Mouse (Mus musculus) midbrain, embryonic 12.5 days (tissue): ENCODE measurements around the gene Dapl1. TPM values are rescaled to one million over a fixed set of nuclear protein-coding genes. Genes with fewer than 3 reads are reported as not detected.

Experiments
- ATAC-seq: fragments of 200-750 bp; cut with Nextera tagmentation; 2 replicates; pipeline ENCODE4 v1.8.0; 2017; ENCODE audit warnings: low read depth, moderate TSS enrichment, moderate library complexity; ENCODE audit not compliant: low FRiP score
- H3K27ac ChIP-seq: fragments of 300-500 bp; sonication (generic); replicated peaks from 2 replicates; pipeline ENCODE4 v1.5.1; 2016; ENCODE audit warnings: mild to moderate bottlenecking
- H3K27me3 ChIP-seq: fragments of 300-500 bp; sonication (generic); 2 replicates; pipeline ENCODE4 v1.6.1; 2016; ENCODE audit warnings: mild to moderate bottlenecking
- H3K36me3 ChIP-seq: fragments of 300-500 bp; sonication (generic); 2 replicates; pipeline ENCODE4 v1.6.1; 2016
- H3K4me1 ChIP-seq: fragments of 300-500 bp; sonication (generic); 2 replicates; pipeline ENCODE4 v1.6.1; 2016
- H3K4me2 ChIP-seq: fragments of 300-500 bp; sonication (generic); replicated peaks from 2 replicates; pipeline ENCODE4 v1.6.1; 2016; ENCODE audit warnings: mild to moderate bottlenecking, moderate library complexity
- H3K4me3 ChIP-seq: fragments of 300-500 bp; sonication (generic); 2 replicates; pipeline ENCODE4 v1.5.1; 2016; ENCODE audit warnings: mild to moderate bottlenecking
- H3K9ac ChIP-seq: fragments of 300-500 bp; sonication (generic); replicated peaks from 2 replicates; pipeline ENCODE4 v1.6.1; 2016; ENCODE audit warnings: mild to moderate bottlenecking, moderate library complexity
- H3K9me3 ChIP-seq: fragments of 300-500 bp; sonication (generic); 2 replicates; pipeline ENCODE4 v1.6.1; 2016; ENCODE audit warnings: mild to moderate bottlenecking
- WGBS: fragments of 180-500 bp; shearing (Covaris S2); methylation state at CpG from one replicate; pipeline ENCODE4 v1.1.7; 2016; 5-methylcytosine and 5-hydroxymethylcytosine counted together
- polyA plus RNA-seq: library from polyadenylated mRNA; unstranded; fragments of >200 nt; fragmentation: Nextera tagmentation; extraction: Ambion mirVana; gene quantifications from 2 replicates; pipeline ENCODE4 v1.2.1, GENCODE M21; 2016

Dapl1 gene
- polyA plus RNA-seq, 1 experiment from 2014 or later: 0.80 TPM

DNA sequence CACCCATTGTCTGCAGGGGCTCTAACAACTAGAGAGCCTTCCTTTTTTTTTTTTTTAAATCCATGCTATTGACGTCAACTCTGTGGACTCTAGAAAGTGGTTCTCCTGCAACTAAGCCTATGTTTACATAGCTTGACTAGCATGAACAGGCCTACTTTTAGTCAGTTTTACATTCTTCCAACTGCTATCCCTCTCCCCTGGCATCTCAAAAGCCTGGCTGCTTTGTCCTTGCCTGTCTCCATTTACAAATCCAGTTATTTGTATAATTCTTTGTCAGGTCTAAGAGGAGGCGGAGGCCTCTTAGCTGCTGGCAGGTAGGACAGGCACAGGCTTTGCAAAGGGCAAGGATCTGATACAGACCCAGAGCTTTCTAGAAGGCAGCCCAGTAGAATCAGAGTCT lies 627 bp downstream of the Dapl1 start:
- Histone ChIP-seq H3K4me1 (peaks cover 14% of the 10 kb centered on the region), H3K4me3 (no peak overlapping the region), H3K27me3 (no peaks in the 10 kb centered on the region), H3K27ac (no peak overlapping the region), H3K4me2 (no peak overlapping the region), H3K9me3 (no peaks in the 10 kb centered on the region), H3K9ac (no peak overlapping the region), H3K36me3 (no peaks in the 10 kb centered on the region)
- no peak for ATAC-seq
- 62% methylated on average over 2 of the region's 2 CpGs for WGBS

DNA sequence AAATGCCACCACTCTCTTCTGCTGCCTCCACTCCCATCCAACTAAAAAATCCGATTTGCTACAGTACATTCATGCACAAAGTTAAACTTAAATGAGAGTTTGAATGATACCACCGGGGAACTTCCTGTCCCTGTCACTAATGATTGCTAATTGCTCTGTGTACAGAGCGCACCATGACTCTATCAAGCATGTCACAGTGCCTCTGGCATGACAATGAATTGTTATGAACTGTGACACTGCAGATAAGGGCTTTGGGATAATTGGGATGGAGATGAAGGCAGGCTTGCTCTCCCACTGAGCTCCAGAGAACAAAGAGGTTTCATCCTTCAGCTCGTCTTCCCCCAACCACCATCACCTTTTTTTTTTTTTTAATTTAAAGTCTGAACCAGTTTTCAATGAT lies 1.2 kb downstream of the Dapl1 start:
- Histone ChIP-seq H3K9ac (no peak overlapping the region), H3K4me3 (no peak overlapping the region), H3K36me3 (no peaks in the 10 kb centered on the region), H3K4me2 (no peak overlapping the region), H3K4me1 (peaks cover 14% of the 10 kb centered on the region), H3K27me3 (no peaks in the 10 kb centered on the region), H3K9me3 (no peaks in the 10 kb centered on the region), H3K27ac (no peak overlapping the region)
- ATAC-seq: 0 out of 2 replicates have a peak, but pooled peaks have one; percentile 55
- 53% methylated on average over 4 of the region's 4 CpGs for WGBS

DNA sequence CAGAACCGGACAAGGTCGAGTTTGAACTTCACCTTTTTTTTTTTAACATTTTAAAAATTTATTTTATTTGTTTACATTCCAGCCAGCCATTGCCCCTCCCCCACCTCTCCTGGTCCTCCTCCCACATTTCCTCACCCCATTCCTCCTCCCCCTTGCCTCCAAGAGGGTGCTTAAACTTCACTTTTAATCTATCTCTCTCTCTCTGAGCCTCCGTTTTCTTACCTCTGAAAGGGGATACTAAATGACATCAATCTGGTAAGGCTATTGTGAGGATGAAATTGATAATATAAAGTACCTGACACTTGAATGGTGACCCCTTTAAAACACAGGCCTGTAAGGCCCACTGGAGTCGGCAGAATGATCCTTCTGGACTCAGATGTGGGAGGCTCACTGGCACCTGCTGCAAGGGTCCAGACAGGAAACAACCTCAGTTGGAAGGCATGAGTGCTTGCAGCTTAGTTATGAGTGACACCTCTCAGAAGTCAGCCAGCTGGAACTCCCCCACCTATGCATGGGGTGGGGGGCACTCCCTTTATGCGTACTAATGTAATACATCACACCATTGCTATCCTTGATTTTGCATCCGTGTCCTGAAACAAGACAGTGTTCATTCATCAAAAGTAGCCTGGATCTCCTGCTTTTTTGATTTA lies 1.9 kb downstream of the Dapl1 start:
- ATAC-seq: no peak
- no peak overlapping the region for H3K27ac ChIP-seq
- no peaks in the 10 kb centered on the region for H3K36me3 ChIP-seq
- H3K4me3 ChIP-seq: no peak overlapping the region
- peaks cover 14% of the 10 kb centered on the region for H3K4me1 ChIP-seq
- H3K9ac ChIP-seq: no peak overlapping the region
- WGBS: 63% methylated on average over 6 of the region's 6 CpGs
- H3K27me3 ChIP-seq: no peaks in the 10 kb centered on the region
- no peak overlapping the region for H3K4me2 ChIP-seq
- H3K9me3 ChIP-seq: no peaks in the 10 kb centered on the region

DNA sequence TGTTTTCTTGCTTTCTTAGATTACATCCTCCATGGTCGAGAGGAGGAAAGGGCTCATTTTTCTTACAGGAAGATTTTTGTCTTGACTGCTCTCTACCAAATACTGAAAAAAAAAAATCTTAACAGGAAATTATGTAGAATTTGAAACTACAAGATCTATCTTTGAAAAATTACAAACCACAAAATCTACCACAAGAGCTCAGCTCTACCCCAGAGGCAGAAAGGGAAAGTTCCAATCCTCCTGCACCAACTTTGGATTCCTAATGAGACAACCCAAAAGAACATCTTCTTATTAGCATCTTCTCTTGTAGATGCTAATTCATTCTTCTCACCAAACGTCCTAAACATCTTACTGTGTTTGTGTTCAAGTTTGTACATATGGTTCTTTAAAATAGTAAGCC lies 3.8 kb downstream of the Dapl1 start:
- H3K9ac ChIP-seq: no peak overlapping the region
- no peaks in the 10 kb centered on the region for H3K9me3 ChIP-seq
- 77% methylated on average over 2 of the region's 2 CpGs for WGBS
- ATAC-seq: no peak
- H3K27me3 ChIP-seq: peaks cover 3% of the 10 kb centered on the region; the same call in 1 of the 2 replicates
- H3K36me3 ChIP-seq: no peaks in the 10 kb centered on the region
- H3K27ac ChIP-seq: no peak overlapping the region
- no peak overlapping the region for H3K4me2 ChIP-seq
- peaks cover 14% of the 10 kb centered on the region for H3K4me1 ChIP-seq
- H3K4me3 ChIP-seq: no peak overlapping the region

DNA sequence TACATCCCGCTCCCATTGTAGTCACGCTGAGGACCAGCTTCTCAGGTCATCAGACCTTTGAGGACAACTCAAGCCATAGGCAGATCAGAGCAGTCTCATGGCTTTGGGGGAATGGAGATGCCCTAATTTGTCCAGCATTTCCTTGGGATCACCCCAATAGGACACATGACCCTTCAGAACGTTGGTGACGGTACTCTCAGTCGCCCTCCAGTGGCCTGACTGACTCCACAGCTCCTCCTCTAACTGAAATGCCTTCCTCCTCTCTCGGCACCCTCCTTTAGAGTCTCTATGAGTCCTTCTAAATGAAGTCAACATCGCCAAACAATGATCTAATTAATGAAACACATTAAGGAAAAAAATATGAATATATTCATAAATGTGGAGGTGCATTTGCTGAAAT lies 5.9 kb downstream of the Dapl1 start:
- Histone ChIP-seq H3K4me2 (no peak overlapping the region), H3K27me3 (peaks cover 9% of the 10 kb centered on the region; the same call in 1 of the 2 replicates), H3K4me3 (no peak overlapping the region), H3K9me3 (no peaks in the 10 kb centered on the region), H3K36me3 (no peaks in the 10 kb centered on the region), H3K27ac (no peak overlapping the region), H3K9ac (no peak overlapping the region), H3K4me1 (peaks cover 10% of the 10 kb centered on the region)
- 80% methylated on average over 7 of the region's 7 CpGs for WGBS
- ATAC-seq: no peak

DNA sequence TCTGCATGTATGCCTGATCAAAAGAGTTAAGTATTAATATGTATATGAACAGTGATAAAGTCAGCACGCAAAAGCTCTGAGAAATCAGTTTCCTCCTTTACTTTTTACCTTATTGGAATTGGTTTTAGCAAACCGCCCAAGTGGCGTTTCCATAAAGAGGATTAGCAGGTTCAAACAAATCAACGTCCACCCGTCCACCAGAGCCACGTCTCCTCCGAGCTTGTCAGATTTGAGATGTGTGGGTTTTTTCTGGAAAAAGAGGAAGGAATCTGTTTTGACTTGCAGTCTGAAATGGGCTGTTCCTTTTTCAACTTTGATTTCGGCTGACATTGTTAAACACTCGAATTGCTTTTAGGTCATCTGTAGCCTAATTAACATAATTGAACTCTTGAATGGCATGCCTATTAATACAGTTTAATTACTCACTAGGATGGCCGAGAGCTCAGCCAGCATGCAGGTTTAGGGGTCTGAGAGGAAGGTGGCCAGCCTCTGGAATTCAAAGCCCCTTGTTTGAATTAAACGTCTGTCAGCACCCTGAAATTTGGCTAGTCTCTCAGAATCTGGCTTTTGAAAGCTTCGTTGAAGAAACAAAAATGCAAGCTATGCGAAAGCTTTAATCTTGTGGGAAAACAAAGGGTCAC lies 9.1 kb downstream of the Dapl1 start:
- Histone ChIP-seq H3K9me3 (no peaks in the 10 kb centered on the region), H3K27me3 (peaks cover 9% of the 10 kb centered on the region; the same call in 1 of the 2 replicates), H3K4me3 (no peak overlapping the region), H3K9ac (no peak overlapping the region), H3K4me1 (peaks cover 7% of the 10 kb centered on the region; the same call in 1 of the 2 replicates), H3K4me2 (no peak overlapping the region), H3K27ac (no peak overlapping the region), H3K36me3 (no peaks in the 10 kb centered on the region)
- ATAC-seq: no peak
- 23% methylated on average over 13 of the region's 13 CpGs for WGBS

DNA sequence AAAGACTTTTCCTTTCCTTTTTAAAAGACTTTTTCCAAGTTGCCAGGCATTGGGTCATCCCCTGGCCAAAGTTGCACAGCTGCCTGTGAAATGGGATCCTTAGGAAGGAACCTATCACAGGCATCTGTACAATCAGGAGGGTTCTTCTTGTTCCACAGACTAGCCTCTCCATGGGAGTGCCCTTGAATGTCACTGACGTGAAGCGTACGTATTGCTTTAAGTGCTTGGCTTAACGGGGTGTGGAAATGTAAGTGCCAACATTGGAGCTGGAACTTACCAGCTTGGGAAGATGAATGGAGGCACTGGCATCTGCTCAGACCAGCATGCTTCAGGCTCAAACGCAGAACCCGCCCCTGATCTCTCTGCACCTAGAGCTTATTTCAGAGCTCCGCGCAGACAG lies 14.7 kb downstream of the Dapl1 start:
- WGBS: 92% methylated on average over 8 of the region's 8 CpGs
- Histone ChIP-seq H3K9ac (no peak overlapping the region), H3K27me3 (peaks cover 5% of the 10 kb centered on the region; the same call in 1 of the 2 replicates), H3K4me3 (no peak overlapping the region), H3K4me2 (no peak overlapping the region), H3K9me3 (no peaks in the 10 kb centered on the region), H3K27ac (no peak overlapping the region), H3K4me1 (no peaks in the 10 kb centered on the region), H3K36me3 (no peaks in the 10 kb centered on the region)
- no peak for ATAC-seq

DNA sequence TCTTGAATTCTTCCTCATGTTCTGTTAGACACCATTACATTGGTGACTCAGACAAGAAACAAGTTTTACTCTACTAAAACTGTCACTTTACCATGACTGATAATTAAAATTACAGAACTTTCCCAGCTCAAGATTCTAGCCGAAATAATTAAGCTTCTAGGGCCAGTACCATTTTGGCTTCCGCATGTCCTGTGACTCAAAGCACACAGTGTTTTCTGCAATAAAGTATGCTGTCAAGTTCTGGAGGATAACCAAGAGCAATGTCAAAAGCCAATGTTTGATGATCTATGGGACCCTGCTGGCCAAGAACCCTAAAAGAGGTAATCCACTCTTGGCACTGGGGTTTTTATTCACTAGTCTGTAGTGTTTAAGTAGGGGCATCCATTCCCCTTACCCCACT lies 15.3 kb downstream of the Dapl1 start:
- no peak overlapping the region for H3K4me3 ChIP-seq
- H3K36me3 ChIP-seq: no peaks in the 10 kb centered on the region
- H3K4me1 ChIP-seq: no peaks in the 10 kb centered on the region
- no peaks in the 10 kb centered on the region for H3K9me3 ChIP-seq
- H3K9ac ChIP-seq: no peak overlapping the region
- no peak for ATAC-seq
- no peak overlapping the region for H3K4me2 ChIP-seq
- no peak overlapping the region for H3K27ac ChIP-seq
- H3K27me3 ChIP-seq: peaks cover 2% of the 10 kb centered on the region; the same call in 1 of the 2 replicates
- WGBS: 95% methylated on average over 2 of the region's 2 CpGs

DNA sequence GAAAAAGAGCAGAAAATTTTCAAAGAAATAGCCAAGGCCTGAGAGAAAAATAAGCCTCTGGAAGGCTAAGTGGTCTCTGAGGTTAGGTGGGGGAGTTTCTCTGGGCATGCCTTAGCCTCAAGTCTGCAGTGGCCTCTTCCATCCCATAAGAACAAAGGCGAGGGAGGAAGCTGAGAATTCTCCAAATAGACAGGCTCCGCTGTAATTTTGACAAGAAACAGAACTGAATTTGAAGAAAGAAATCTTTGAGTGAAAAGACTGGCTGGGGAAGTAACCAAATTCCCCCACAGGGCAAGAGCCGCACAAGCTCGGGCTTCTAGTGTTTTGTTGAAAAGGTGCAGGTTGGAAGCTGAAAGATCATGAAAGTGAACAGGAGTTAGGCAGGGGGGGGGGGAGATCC lies 24.6 kb downstream of the Dapl1 start:
- Histone ChIP-seq H3K9ac (no peak overlapping the region), H3K9me3 (0 out of 2 replicates have a peak, but pooled peaks cover 3% of the 10 kb centered on the region), H3K27me3 (no peaks in the 10 kb centered on the region), H3K4me1 (peaks cover 7% of the 10 kb centered on the region; the same call in 1 of the 2 replicates), H3K36me3 (no peaks in the 10 kb centered on the region), H3K27ac (no peak overlapping the region), H3K4me3 (no peak overlapping the region), H3K4me2 (no peak overlapping the region)
- 85% methylated on average over 4 of the region's 4 CpGs for WGBS
- no peak for ATAC-seq

DNA sequence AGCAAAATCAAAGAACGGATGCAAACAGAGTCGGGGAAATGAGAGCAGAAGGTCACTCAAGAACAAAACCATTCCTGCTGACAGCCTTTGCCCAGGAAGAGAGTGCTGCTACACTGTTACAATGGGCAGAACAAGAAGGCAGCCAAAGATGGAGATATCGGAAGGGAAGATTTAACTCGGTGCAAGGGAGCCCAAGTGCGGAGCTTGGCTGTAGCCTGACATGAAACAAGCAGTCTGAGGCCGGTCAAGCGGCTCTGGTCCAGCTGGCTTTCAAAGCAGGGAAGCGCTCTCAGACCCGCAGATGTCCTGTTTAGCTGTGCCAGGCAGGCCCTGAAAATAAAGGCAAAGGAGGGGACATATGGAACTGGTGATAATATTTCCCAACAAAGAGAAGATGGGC lies 26.0 kb downstream of the Dapl1 start:
- 0 out of 2 replicates have a peak, but pooled peaks cover 3% of the 10 kb centered on the region for H3K9me3 ChIP-seq
- H3K36me3 ChIP-seq: no peaks in the 10 kb centered on the region
- H3K4me2 ChIP-seq: no peak overlapping the region; the same call in 1 of the 2 replicates
- WGBS: 41% methylated on average over 9 of the region's 9 CpGs
- no peaks in the 10 kb centered on the region for H3K27me3 ChIP-seq
- H3K27ac ChIP-seq: 0 out of 2 replicates have a peak overlapping the region, but pooled peaks have one; percentile 10
- H3K4me3 ChIP-seq: no peak overlapping the region
- H3K9ac ChIP-seq: no peak overlapping the region
- no peak for ATAC-seq
- H3K4me1 ChIP-seq: peaks cover 7% of the 10 kb centered on the region; the same call in 1 of the 2 replicates

DNA sequence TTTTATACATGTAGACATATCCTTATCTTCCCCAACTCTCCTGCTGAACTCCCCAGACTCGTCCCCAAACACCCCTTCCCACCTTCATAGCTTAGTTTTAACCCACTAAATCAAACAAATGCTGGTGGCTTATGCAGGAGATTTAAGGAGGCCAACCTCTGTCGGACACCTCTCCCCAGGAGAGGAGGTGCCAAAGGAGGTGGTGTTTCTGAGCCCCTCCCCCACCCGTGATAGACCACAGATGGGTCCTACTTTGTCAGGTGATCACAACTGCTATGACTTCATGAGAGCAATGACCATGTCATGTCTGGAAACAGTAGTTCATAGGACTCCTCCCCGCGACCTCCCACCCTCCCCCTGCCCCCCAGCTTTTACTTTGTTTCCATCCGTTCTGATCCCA lies 26.4 kb downstream of the Dapl1 start:
- Histone ChIP-seq H3K9ac (no peak overlapping the region), H3K36me3 (no peaks in the 10 kb centered on the region), H3K9me3 (0 out of 2 replicates have a peak, but pooled peaks cover 3% of the 10 kb centered on the region), H3K4me2 (no peak overlapping the region), H3K27ac (no peak overlapping the region), H3K27me3 (no peaks in the 10 kb centered on the region), H3K4me1 (peaks cover 7% of the 10 kb centered on the region; the same call in 1 of the 2 replicates), H3K4me3 (no peak overlapping the region)
- WGBS: 76% methylated on average over 6 of the region's 6 CpGs
- no peak for ATAC-seq

DNA sequence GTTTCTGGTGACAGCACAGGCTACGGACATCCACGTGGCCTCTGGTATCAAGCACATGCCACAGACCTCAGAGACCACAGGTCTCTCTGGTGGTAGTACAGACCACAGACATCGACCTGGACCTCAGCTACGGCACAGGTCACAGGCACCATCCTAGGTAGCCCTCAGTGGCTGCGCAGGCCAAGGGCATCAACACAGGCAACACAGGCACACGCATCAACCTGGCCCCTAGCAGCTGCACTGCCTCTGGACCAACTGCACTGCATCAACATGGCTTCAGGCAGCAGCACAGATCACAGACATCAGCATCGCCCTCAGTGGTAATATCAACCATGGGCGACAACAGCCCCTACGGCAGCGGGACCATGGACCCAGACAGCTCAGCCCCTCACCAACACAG lies 36.2 kb downstream of the Dapl1 start:
- H3K4me3 ChIP-seq: no peak overlapping the region
- 0 out of 2 replicates have a peak, but pooled peaks cover 5% of the 10 kb centered on the region for H3K27me3 ChIP-seq
- no peak overlapping the region for H3K9ac ChIP-seq
- H3K9me3 ChIP-seq: no peaks in the 10 kb centered on the region
- H3K27ac ChIP-seq: no peak overlapping the region
- 90% methylated on average over 10 of the region's 10 CpGs for WGBS
- H3K4me2 ChIP-seq: no peak overlapping the region
- no peaks in the 10 kb centered on the region for H3K36me3 ChIP-seq
- ATAC-seq: no peak
- peaks cover 5% of the 10 kb centered on the region; the same call in 1 of the 2 replicates for H3K4me1 ChIP-seq
